Mouse (Mus musculus): ENCODE results near the gene 4930562C15Rik. TPM values are rescaled to one million over a fixed set of nuclear protein-coding genes. Genes with fewer than 3 reads are reported as not detected.

The 4930562C15Rik gene
- polyA plus RNA-seq, 1 experiment = not detected

GRCm38 (mm10) chr16:4885760-4886689 is 50.8 kb downstream of the 4930562C15Rik start, which contains the start of gene Mgrn1:
Gene Mgrn1 (plus strand): TSS chr16:4886249.
- H3K27ac ChIP-seq (ENCODE audit: insufficient read depth, low read length) = peak within 1 kb of the TSS; percentile 87
- peaks cover 12% of the 10 kb centered on the region for H3K4me1 ChIP-seq (ENCODE audit: control insufficient read depth, insufficient read depth, low read length)
- TF ChIP-seq POLR2A (IDR thresholded peaks at IDR 0.05; ENCODE audit: low read depth, low read length) (peak; percentile 81), CTCF (IDR thresholded peaks at IDR 0.05; ENCODE audit: borderline replicate concordance, insufficient read depth, low read length) (no peak)
- H3K4me3 ChIP-seq (ENCODE audit: insufficient read depth, low read length) = peak within 1 kb of the TSS; percentile 91

- H3K27ac ChIP-seq (ENCODE audit: insufficient read depth, low read length) = no peak overlapping the region
- no peak for TF ChIP-seq CTCF (IDR thresholded peaks at IDR 0.05; ENCODE audit: borderline replicate concordance, insufficient read depth, low read length)
- TF ChIP-seq POLR2A (IDR thresholded peaks at IDR 0.05; ENCODE audit: low read depth, low read length) = no peak
- peaks cover 8% of the 10 kb centered on the region for H3K4me1 ChIP-seq (ENCODE audit: control insufficient read depth, insufficient read depth, low read length)
- peak overlapping the region; percentile 91 for H3K4me3 ChIP-seq (ENCODE audit: insufficient read depth, low read length)
Observed at GRCm38 (mm10) chr16:4886690-4887020, 51.4 kb downstream of the 4930562C15Rik start.

- Histone ChIP-seq H3K27ac (ENCODE audit: insufficient read depth, low read length) (no peak overlapping the region), H3K4me3 (ENCODE audit: insufficient read depth, low read length) (no peak overlapping the region), H3K4me1 (ENCODE audit: control insufficient read depth, insufficient read depth, low read length) (peaks cover 5% of the 10 kb centered on the region)
- TF ChIP-seq CTCF (IDR thresholded peaks at IDR 0.05; ENCODE audit: borderline replicate concordance, insufficient read depth, low read length) = no peak
- TF ChIP-seq POLR2A (IDR thresholded peaks at IDR 0.05; ENCODE audit: low read depth, low read length) = no peak
Observed at GRCm38 (mm10) chr16:4890201-4890709, 55.0 kb downstream of the 4930562C15Rik start.

DNA sequence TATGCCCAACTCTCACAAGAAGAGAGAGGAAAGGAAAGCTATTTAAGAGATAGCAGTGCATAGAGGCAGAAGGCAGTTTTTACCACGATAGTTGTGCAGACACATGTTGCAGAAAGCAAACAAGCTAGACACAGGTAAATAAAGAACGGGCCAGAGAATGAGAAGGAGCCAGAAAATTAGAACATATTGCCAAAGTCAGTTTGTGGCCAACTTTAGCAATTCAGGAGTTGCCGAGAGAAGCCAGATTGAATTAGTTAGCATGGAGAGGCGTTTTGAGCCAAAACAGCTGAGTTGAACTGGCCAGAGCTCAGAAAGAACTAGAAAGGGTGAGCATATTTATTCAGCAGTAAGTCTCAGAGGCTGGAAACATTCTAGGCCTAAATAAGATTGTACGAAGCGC is 57.0 kb downstream of the 4930562C15Rik start:
- peaks cover 4% of the 10 kb centered on the region; the same call in 1 of the 2 replicates for H3K4me1 ChIP-seq (ENCODE audit: control insufficient read depth, insufficient read depth, low read length)
- H3K27ac ChIP-seq (ENCODE audit: insufficient read depth, low read length) = no peak overlapping the region
- no peak overlapping the region for H3K4me3 ChIP-seq (ENCODE audit: insufficient read depth, low read length)
- no peak for TF ChIP-seq POLR2A (IDR thresholded peaks at IDR 0.05; ENCODE audit: low read depth, low read length)

GRCm38 (mm10) chr16:4894201-4894908 is 59.1 kb downstream of the 4930562C15Rik start:
- Histone ChIP-seq H3K27ac (ENCODE audit: insufficient read depth, low read length) (no peak overlapping the region), H3K4me3 (ENCODE audit: insufficient read depth, low read length) (no peak overlapping the region), H3K4me1 (ENCODE audit: control insufficient read depth, insufficient read depth, low read length) (no peaks in the 10 kb centered on the region)
- TF ChIP-seq CTCF (IDR thresholded peaks at IDR 0.05; ENCODE audit: borderline replicate concordance, insufficient read depth, low read length) = no peak
- no peak for TF ChIP-seq POLR2A (IDR thresholded peaks at IDR 0.05; ENCODE audit: low read depth, low read length)

DNA sequence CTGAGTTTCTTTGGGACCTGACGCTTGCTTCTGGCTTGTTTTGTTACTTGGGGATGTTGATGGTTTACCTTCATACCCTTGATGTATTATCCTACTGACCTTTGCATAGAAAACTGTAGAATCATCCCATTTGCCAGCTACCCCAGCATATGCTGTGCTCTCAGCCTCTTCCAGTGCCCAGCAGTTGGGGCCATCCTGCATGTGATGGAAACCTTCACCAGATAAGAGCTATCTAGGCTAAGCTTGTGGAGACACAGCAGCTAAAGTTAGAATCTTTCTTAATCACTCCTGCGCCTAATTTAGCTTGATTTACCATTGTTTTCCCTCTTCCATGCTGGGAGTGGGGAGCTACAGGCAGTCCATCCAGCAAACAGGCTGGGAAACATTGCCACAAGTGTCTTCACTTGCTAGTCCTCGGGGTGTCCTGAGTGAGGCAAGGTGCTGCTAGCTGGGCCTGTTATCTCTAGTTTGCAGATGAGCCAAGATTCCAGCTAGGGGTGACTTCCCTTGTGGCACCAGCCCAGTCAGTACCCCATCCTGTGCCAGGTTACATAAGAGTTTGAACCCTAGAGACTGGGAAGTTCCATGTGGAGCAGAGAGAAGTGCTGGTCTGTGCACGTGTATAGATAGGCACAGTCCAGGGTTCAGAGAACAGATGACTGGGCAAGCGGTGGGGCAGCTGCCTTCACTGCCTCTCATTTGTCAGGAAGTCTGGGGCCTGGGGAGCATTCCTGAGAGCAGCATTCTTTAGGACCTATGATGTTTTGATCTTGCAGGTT is 61.2 kb downstream of the 4930562C15Rik start:
- TF ChIP-seq POLR2A (IDR thresholded peaks at IDR 0.05; ENCODE audit: low read depth, low read length) = no peak
- no peak for TF ChIP-seq CTCF (IDR thresholded peaks at IDR 0.05; ENCODE audit: borderline replicate concordance, insufficient read depth, low read length)
- Histone ChIP-seq H3K27ac (ENCODE audit: insufficient read depth, low read length) (no peak overlapping the region), H3K4me1 (ENCODE audit: control insufficient read depth, insufficient read depth, low read length) (peaks cover 2% of the 10 kb centered on the region; the same call in 1 of the 2 replicates), H3K4me3 (ENCODE audit: insufficient read depth, low read length) (no peak overlapping the region)

DNA sequence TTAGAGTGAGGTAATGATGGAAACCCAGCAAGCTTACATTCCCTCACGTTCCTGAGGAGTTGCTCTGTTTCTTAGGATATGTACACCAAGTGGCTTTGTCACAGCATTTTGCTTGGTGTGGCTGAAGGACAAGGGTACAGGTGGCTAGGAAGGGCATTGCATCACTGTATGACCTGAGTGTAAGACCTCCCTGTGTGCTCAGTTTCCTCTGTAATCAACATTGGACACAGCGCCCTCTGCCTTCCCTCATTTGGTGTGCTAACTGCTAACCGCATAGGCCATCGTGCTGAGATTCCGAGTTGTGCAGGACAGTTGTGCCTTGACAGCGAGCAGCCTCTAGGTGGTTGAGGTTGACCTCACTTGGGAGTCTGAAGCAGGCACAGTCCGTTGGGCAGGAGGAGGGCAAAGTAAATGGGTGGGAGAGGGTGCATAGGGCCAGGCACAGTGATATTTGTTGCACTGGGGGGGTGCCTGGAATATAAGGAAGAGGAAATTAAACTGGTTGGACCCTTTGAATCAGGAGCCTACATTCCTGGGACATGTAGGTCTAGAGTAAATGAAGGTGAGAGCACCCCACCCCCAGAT is 62.0 kb downstream of the 4930562C15Rik start:
- TF ChIP-seq POLR2A (IDR thresholded peaks at IDR 0.05; ENCODE audit: low read depth, low read length) (no peak), CTCF (IDR thresholded peaks at IDR 0.05; ENCODE audit: borderline replicate concordance, insufficient read depth, low read length) (peak; percentile 4; the same call in 1 of the 2 replicates)
- no peak overlapping the region for H3K27ac ChIP-seq (ENCODE audit: insufficient read depth, low read length)
- peaks cover 2% of the 10 kb centered on the region; the same call in 1 of the 2 replicates for H3K4me1 ChIP-seq (ENCODE audit: control insufficient read depth, insufficient read depth, low read length)
- H3K4me3 ChIP-seq (ENCODE audit: insufficient read depth, low read length) = no peak overlapping the region

- no peak for TF ChIP-seq POLR2A (IDR thresholded peaks at IDR 0.05; ENCODE audit: low read depth, low read length)
- no peak for TF ChIP-seq CTCF (IDR thresholded peaks at IDR 0.05; ENCODE audit: borderline replicate concordance, insufficient read depth, low read length)
- peaks cover 2% of the 10 kb centered on the region; the same call in 1 of the 2 replicates for H3K4me1 ChIP-seq (ENCODE audit: control insufficient read depth, insufficient read depth, low read length)
Observed at GRCm38 (mm10) chr16:4898881-4899280, 63.7 kb downstream of the 4930562C15Rik start.

GRCm38 (mm10) chr16:4899711-4900110 is 64.5 kb downstream of the 4930562C15Rik start:
- H3K27ac ChIP-seq (ENCODE audit: insufficient read depth, low read length) = no peak overlapping the region
- H3K4me1 ChIP-seq (ENCODE audit: control insufficient read depth, insufficient read depth, low read length) = peaks cover 2% of the 10 kb centered on the region; the same call in 1 of the 2 replicates
- TF ChIP-seq POLR2A (IDR thresholded peaks at IDR 0.05; ENCODE audit: low read depth, low read length) (no peak), CTCF (IDR thresholded peaks at IDR 0.05; ENCODE audit: borderline replicate concordance, insufficient read depth, low read length) (no peak)
- H3K4me3 ChIP-seq (ENCODE audit: insufficient read depth, low read length) = no peak overlapping the region

More at GRCm38 (mm10) chr16:4898881-4899280, 63.7 kb downstream of the 4930562C15Rik start:
- Histone ChIP-seq H3K27ac (ENCODE audit: insufficient read depth, low read length) (no peak overlapping the region), H3K4me3 (ENCODE audit: insufficient read depth, low read length) (no peak overlapping the region)
